Mouse (Mus musculus): ENCODE measurements around the gene Olfr959.

The Olfr959 gene

DNA sequence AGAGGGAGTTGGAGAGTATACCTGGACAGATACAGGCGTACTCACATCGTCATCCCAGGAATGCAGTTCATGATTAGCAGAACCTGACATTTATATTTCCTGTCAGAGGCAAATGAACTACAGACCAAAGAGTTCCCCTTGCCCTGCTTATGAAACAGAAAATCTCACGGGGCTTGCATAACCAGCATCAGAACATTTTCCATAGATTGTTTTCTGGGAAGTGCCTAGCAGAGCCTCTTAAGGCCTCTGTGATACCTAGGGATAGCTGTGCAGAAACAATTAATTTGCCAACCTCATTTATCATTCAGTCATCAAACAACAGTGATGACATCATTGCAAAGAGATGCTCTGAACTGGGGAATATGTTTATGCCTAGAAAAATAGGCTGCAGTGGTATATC lies at the start of gene Olfr959:
TSS of gene Olfr959 (minus strand) at position 101 of the 400 bp plus-strand sequence.
- in situ Hi-C loops (cut with MboI, MseI): no loop called here

DNA sequence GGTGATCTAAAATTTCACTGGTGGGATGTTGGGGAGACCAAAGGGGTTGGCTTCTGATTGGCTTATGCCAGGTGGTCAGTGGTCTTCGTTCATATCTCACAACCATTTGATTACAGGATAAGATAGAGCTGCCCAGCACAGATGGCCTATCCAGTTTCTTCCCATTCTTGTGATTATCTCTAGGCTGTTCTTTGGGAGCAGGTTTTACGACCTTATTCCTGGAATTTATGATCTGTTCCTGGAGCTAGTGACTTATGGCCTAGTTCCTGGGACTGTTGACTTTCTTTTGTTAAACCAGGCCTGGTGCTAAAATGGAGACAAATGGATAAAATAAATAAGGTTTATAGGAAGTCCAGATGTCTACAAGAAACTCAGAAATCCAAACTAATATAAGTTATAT lies 49.3 kb upstream of the Olfr959 start:
- in situ Hi-C loops (cut with MboI, MseI): no loop called here

DNA sequence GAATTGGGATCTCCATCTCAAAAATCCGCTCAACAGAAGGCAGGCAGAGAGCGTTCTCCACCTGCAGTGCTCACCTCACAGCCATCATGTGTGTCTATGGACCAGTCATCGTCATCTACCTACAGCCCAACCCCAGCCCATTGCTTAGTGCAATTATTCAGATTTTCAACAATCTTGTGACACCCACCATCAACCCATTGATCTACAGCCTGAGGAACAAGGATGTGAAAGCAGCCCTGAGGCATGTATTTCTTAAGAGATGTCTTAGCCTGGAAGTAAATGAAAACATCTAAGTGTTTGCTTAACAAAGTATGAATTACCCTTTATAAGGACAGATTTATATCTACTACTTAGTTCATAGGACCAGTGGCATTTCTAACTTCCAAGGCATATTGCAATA lies 48.4 kb upstream of the Olfr959 start:
- in situ Hi-C loops (cut with MboI, MseI): no loop called here

DNA sequence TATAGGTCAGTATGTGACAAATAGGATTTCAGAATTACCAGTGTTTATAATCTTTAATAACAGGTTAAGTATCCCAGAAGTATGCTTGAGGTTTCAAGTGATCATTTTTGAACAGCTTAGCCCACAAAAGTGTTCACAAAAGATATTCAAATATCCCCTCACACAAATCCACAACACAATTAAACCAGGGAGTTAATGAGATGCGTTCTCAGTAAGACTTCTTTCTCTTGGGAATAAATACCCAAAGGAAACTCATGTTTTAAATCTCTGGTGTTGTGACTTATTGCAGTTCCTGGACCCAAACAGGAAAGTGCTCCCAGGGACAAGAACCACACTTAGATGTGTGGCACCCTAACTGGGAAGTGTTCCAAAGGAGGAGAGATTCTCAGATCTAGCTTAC lies 45.7 kb upstream of the Olfr959 start, which contains the start of gene Olfr960:
TSS of gene Olfr960 (plus strand) at position 301 of the 400 bp plus-strand sequence.
- in situ Hi-C loops (cut with MboI, MseI): no loop called here

DNA sequence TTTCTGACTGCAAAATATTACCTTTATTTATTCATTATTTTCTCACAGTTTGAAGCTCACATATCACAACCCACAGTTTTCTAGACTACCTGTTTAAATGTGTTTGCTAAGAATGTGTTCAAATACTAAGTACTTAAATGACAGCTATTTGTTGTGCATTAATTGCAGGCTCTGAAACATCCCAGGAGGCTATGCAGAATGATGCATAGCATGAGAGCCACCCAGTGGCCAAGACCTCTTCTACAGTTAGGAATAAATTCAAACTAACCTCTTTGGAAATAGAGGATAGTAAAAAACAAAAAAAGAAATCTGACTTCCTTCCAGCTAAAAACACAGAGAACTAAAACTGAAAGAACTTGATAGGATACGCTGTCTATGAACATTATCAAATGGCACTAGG lies 36.6 kb upstream of the Olfr959 start:
- in situ Hi-C loops (cut with MboI, MseI): no loop called here

DNA sequence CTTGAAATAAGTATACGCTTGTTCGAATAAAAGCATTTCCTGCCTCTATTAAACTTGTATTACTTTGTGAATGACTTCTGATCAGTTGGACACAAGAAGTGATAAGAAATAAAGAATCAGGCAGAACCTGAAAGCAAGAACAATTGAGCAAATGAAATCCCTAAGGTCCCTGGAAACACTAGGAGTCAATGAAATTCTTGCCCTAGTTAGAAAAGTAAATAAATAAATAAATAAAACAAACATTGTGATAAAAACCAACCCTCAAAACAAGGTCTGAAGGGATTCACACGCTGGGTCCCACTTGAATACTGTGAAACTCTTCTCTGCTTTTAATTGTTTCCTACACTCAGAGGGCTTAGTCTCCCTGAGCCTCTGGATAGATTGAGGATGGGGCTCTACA lies 35.0 kb upstream of the Olfr959 start, which contains the start of gene Olfr148:
TSS of gene Olfr148 (plus strand) at position 301 of the 400 bp plus-strand sequence.
- in situ Hi-C loops (cut with MboI, MseI): no loop called here

DNA sequence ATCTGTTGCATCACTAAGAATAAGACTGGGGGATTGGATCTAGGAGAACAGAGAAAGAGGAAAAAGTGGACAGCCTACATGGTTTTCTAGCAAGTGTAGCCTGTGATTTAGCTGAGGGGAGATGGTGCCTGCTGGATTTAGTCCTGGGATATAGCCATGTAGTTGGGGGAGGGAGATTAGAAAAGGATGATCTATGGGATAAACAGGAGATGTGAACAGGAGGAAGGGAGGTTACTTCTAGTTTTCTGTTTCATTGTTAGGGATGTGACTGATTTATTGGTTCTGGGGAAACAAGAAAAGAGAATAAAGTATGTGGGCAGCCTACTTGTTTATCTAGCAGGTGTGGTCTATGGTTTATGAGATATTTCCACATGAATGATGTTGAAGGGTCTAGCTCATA lies 33.1 kb upstream of the Olfr959 start:
- in situ Hi-C loops (cut with MboI, MseI): loop anchor here (10.0 kb wide), 1 partner anchor 284 kb away; the partner anchor contains the start of gene Olfr948

DNA sequence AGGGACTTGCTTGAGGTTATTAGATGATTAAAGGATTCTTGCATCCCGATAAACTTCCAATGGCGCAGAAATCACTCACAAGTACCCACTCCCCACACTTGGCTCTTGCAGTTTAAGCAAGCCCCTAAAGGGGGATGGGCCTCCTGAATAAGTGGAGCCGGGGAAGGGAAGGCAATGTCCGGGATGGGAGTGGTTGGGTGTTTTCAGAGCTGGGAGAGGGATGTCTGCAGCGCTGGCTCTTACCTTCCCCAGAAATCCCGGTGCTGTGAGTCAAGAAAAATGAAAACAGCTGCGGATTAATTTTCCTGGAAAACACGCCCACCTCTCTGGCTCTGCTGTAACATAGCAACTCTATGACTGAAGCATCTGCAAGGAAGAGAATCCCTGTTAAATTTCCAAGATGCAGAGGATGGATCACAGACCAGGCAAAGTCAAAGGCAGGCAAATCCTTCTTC lies 28.7 kb upstream of the Olfr959 start, which contains the start of gene AW551984:
TSS of gene AW551984 (minus strand) at position 405 of the 455 bp plus-strand sequence.
- in situ Hi-C loops (cut with MboI, MseI): loop anchor here (10.0 kb wide), 1 partner anchor 279 kb away; the partner anchor contains the start of gene Olfr948

DNA sequence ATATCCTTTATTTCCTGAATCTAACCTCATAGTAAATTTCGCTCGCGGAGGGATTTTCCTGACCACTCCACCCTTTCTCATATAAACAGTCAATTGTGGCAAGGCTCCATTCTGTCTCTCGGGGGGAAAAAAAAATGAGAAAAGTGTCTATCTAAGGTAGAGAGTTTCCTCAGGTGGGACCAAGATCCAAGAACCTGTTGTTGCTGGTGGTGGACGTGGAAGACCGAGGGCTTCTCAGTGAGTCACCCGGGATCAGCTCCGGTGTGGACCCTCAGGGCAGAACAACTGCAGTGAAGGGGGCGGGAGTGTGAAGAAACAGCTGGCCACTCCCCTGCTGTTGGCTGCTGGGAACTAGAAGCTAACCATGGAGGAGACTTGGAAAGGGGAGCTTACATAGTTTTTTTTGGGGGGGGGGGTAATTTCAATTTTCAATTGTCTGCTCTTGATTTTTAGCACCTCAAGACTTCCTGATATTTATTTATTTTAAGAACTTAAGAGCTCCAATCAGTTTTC lies 28.0 kb upstream of the Olfr959 start:
- in situ Hi-C loops (cut with MboI, MseI): loop anchor here (10.0 kb wide), 1 partner anchor 279 kb away; the partner anchor contains the start of gene Olfr948

DNA sequence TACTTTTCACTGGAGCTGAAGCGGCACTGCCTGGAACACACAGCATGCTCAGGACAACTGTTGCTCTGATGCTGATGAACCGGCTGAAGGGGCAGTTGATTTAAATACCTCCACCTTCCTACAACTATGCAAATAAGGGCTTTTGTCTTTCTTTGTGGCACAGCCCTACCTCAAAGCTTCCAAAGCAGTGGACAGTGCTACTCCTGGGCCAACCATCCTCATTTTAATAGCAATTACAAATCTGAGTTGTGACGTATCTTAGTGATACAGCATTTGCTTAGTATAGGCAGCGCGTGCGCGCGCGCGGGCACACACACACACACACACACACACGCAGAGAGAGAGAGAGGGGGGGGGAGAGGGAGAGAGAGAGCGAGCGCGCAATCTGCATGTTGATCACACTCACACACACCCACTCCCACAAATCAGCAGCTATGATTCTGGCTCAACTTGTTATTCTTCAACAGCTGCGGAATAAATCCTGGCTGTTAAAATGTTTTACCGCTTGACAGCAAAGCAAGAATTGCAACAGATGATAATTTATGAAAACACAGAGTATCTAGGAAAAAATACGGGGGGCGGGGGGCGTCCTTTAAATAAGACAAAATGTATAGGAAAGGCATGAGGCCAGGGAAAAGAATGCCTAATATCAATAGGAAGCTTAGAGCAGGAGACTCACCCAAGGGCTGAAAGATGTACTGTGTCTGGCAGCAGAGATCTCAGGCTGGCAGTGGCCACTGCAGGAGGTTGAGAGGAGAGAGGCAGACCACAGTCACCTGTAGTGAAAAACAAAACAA lies 27.4 kb upstream of the Olfr959 start:
- in situ Hi-C loops (cut with MboI, MseI): loop anchor here (10.0 kb wide), 1 partner anchor 278 kb away; the partner anchor contains the start of gene Olfr948

DNA sequence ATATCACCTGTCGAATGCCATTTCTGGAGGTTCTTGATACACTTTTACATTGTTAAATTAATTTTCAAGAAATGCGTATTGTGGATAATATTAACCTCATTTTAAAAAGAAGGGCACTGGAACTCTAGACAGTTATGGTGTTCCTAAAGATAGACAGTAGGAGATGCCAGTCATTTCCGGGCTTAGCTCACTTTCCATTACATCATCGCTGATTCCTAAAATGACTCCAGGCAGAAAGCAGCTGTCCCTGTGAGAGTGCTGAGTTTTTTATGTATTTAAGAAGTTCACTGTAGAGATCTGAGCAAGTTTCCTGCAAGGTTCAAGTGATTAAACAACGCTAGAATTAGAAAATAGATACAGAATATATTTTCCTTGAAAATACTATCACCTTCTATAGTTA lies 1.7 kb upstream of the Olfr959 start:
- in situ Hi-C loops (cut with MboI, MseI): no loop called here

DNA sequence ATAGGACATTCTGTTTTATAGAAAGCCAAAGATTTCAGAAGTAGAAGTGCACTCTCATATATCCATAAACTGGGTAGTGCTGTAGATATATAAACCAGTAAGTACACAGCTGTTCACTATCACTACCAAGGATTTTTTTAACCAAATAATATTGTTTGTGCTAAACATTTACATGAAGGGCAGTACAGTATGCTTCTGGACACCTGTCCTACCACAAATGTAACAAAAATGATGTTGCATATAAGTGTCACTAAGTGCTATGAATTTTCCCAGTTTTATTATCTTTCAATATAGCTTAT lies 17.1 kb downstream of the Olfr959 start:
- in situ Hi-C loops (cut with MboI, MseI): no loop called here

DNA sequence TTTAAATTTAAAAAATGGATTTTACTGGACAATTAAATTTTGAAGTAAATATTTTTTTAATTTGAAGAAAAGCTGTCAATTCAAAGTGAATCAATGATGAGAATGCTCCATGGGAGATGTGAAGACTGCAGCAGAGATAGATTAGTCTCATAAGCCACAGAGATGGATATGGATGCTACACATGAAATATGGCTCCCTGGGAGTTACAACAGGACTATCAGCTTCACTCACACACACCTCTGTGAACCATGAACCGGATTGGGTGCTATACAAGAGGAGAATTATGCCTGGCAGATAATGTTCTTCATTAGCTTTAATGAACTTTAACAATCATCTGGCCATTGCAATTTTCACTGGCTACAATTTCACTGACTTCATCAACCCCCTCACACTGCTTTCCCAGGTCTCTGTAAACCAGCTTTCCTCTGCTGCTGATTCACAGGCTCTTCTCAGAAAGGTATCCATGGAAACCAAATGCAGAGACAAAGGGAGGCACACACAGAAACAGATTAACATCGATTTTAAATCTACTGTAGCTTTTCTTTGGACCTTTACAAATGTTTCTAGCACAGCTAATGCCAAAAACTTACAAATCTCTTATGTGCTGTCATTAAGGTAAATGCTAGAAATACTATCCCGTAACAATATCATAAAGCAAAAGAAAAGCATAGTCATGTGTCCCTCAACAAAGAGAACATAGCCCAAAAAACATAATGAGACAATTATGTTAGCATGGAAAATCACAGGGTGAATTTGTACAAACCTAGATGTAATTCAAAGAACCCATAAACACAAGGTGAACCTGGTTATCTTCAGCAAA lies 17.6 kb downstream of the Olfr959 start:
- in situ Hi-C loops (cut with MboI, MseI): no loop called here

DNA sequence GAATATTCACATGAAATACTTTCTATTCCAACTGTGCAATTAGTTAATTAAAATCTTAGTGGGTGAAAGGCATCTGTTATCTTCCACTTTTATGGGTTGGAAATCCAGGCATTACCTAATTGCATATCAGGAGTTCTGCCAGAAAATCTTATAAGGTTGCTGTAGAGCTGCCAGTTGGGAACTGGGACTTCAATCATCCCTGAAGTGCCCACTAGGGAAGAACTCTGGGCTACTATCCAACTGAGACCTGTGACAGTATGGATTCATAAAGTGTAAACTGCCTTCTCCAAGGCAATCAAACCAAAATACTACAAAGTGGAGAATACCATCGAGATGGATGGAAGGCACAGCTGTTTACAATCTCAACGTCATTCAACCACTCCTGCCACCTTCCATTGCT lies 21.4 kb downstream of the Olfr959 start, which contains the start of gene Olfr958:
TSS of gene Olfr958 (minus strand) at position 109 of the 400 bp plus-strand sequence.
- in situ Hi-C loops (cut with MboI, MseI): no loop called here

DNA sequence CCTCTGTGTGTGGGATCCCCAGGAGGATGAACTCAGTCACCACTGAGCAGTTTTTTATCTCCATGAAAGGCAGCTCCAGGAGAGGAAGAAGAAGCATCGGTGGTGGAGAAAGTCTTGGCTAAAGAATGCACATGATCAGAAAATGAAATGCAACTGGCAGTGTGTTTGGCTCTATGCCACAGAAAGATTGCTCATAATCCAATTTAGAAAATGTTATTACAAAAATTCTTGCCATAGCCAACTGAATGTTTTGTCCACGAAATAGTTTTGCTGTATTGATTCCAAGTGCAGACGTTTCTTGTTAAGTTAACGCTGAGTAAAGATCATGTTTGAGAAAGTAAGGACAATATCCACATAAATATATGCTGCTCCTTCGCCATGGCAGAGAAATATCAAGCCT lies 24.6 kb downstream of the Olfr959 start:
- in situ Hi-C loops (cut with MboI, MseI): no loop called here

DNA sequence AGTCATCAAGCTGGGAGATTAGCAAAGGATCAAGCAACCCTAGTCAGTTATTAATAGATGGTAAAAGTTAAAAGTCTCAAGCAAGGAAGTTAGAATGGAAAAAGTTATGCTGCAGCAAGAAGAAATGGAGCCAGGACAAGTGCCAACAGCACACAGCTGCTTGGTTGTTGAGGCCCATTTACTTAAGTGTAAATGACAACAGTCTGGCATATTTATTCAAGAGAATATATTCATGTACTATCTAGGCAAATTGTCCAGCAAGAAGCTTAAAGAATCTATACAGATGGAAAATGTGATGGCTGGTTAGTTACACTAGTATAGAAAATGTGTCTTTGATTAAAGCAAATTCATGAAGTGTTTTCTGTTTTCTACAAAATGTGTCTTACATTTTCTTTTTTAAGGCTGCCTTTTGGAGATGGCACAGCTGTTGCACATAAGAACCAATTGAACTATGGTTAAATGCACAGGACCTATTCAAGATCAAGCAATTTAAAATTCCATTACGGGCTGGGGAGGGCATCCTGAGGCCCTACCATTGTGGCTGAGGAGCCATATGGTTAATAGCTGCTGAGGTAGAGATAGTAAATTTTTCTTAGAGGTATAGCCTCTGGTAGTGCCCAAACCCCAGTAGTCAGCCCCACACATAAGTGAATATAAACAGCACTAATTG lies 51.6 kb downstream of the Olfr959 start:
- in situ Hi-C loops (cut with MboI, MseI): no loop called here
